Mouse (Mus musculus) liver, embryonic 16.5 days (tissue): Measurements from ENCODE around the gene Dpy30. TPM values are rescaled to one million over a fixed set of nuclear protein-coding genes. Genes with fewer than 3 reads are reported as not detected.
"Not testable (repeated sequence)": the region's sequence is repeated elsewhere in the genome, so short reads cannot be mapped to it uniquely, and the experiment has no call there.

Source experiments
- ATAC-seq: fragments of 200-750 bp; cut with Nextera tagmentation; 2 replicates; pipeline ENCODE4 v1.8.0; 2017; ENCODE audit warnings: low read depth, mild to moderate bottlenecking, moderate number of reproducible peaks, moderate library complexity
- H3K27ac ChIP-seq: fragments of 300-500 bp; sonication (generic); 2 replicates; pipeline ENCODE4 v1.5.1; 2014; ENCODE audit warnings: mild to moderate bottlenecking, low read length
- H3K27me3 ChIP-seq: fragments of 300-500 bp; sonication (generic); 2 replicates; pipeline ENCODE4 v1.6.1; 2014; ENCODE audit warnings: low read depth, low read length, mixed read lengths; ENCODE audit not compliant: control insufficient read depth, insufficient read depth
- H3K36me3 ChIP-seq: fragments of 300-500 bp; sonication (generic); 2 replicates; pipeline ENCODE4 v1.6.1; 2014; ENCODE audit warnings: mild to moderate bottlenecking; ENCODE audit not compliant: control insufficient read depth, insufficient read depth
- H3K4me1 ChIP-seq: fragments of 300-500 bp; sonication (generic); 2 replicates; pipeline ENCODE4 v1.6.1; 2014; ENCODE audit warnings: low read depth, low read length, mixed read lengths; ENCODE audit not compliant: control insufficient read depth
- H3K4me2 ChIP-seq: fragments of 300-500 bp; sonication (generic); 2 replicates; pipeline ENCODE4 v1.6.1; 2014; ENCODE audit warnings: low read depth, low read length, mixed read lengths
- H3K4me3 ChIP-seq: fragments of 300-500 bp; sonication (generic); 2 replicates; pipeline ENCODE4 v1.5.1; 2014; ENCODE audit warnings: low read depth, mild to moderate bottlenecking, low read length
- H3K9ac ChIP-seq: fragments of 300-500 bp; sonication (generic); 2 replicates; pipeline ENCODE4 v1.6.1; 2014; ENCODE audit warnings: low read depth, low read length
- H3K9me3 ChIP-seq: fragments of 300-500 bp; sonication (generic); replicated peaks from 2 replicates; pipeline ENCODE4 v1.6.1; 2016; ENCODE audit warnings: low read length; ENCODE audit not compliant: control insufficient read depth
- WGBS: fragments of 180-500 bp; shearing (Covaris S2); extraction: QIAGEN DNeasy Blood & Tissue Kit; methylation state at CpG from one replicate; pipeline ENCODE4 v1.1.7; 2014; ENCODE audit not compliant: insufficient replicate concordance; 5-methylcytosine and 5-hydroxymethylcytosine counted together
- polyA plus RNA-seq: library from polyadenylated mRNA; unstranded; fragments of >200 nt; fragmentation: Nextera tagmentation; extraction: Ambion mirVana; gene quantifications from 2 replicates; pipeline ENCODE4 v1.2.1, GENCODE M21; 2015

Gene Dpy30
- polyA plus RNA-seq, 1 experiment from 2014 or later = 91.7 TPM

DNA sequence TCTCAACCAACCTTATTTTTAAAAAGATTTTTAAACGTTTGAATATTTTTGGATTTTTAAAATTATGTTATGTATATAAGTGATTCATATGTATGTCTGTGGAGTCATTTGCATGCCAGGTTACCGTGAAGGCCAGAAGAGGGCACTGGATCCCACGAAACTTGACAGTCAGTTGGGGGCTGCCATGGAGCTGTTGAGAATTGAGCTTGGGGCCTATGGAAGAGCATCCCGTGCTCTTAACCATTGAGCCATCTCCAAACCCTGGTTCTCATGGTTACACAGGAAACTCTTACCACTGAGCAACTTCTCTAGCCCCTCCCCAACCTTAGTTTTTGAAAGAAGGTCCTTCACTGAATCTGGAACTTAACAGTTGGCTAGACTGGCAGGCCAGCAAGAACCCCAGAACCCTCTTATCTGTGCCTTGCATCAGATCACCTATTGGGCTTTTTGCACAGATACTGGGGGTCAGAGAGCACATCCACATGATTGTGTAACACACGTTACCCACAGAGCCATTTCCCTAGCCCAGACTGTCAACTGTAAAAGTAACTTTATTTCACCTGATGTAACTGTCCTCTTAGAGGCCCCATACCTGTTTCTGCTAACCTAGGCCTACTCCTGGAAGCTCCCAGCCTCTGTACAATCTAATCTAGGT, 1.2 kb downstream of the Dpy30 start:
- ATAC-seq = peak; percentile 35
- 31% methylated on average over 5 of the region's 5 CpGs for WGBS
- H3K27ac ChIP-seq = no peak overlapping the region

DNA sequence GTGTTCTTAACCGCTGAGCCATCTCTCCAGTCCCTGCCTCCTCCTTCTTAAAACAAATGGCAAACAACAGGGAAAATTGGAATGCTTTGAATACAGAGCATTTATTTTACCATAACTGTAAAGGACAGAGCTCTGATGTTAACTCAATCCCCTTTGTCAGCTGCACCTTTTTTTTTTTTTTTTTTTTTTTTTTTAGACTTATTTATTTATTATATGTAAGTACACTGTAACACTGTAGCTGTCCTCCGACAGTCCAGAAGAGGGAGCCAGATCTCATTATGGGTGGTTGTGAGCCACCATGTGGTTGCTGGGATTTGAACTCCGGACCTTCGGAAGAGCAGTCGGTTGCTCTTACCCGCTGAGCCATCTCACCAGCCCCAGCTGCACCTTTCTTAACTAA, 5.0 kb downstream of the Dpy30 start:
- Histone ChIP-seq H3K27ac (no peak overlapping the region), H3K36me3 (no peaks in the 10 kb centered on the region), H3K4me3 (no peak overlapping the region), H3K27me3 (no peaks in the 10 kb centered on the region), H3K9me3 (no peaks in the 10 kb centered on the region), H3K4me2 (no peak overlapping the region), H3K9ac (no peak overlapping the region), H3K4me1 (peaks cover 19% of the 10 kb centered on the region)
- WGBS = 93% methylated on average over 6 of the region's 6 CpGs
- ATAC-seq = no peak

More for the DNA sequence above, 1.2 kb downstream of the Dpy30 start:
- no peaks in the 10 kb centered on the region for H3K36me3 ChIP-seq
- no peak overlapping the region for H3K9ac ChIP-seq
- H3K27me3 ChIP-seq = no peaks in the 10 kb centered on the region
- H3K4me1 ChIP-seq = no peaks in the 10 kb centered on the region
- no peak overlapping the region for H3K4me2 ChIP-seq
- no peak overlapping the region for H3K4me3 ChIP-seq
- no peaks in the 10 kb centered on the region for H3K9me3 ChIP-seq

DNA sequence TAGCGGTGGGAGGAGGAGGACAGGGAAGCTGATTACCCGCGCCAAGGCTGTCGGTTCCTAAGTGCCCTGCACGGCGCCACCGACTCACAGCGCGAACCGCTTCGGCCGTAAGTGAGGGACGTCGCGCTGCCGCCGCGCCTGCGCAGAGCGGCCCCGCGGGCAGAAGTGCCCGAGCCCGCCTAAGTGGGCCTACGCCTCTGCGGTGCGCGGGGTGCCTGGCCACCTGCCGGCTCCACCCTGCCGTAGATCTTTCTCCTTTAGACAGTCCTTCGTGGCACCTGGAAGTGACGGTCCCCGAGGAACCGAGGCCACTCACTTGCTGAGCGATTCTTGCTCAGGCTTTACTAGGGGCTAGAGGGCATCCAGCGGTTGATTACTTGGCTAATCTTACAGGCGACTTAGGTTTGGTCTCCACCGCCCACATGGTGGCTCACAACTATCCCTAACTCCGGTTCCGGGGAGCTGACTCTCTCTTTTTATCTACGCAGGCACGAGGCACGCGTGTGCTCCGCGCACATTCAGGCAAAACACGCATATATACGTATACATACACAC, 7.4 kb downstream of the Dpy30 start:
- Histone ChIP-seq H3K9me3 (no peaks in the 10 kb centered on the region), H3K9ac (peak overlapping the region; percentile 90), H3K4me3 (peak overlapping the region; percentile 90), H3K4me2 (peak overlapping the region; percentile 91), H3K27ac (peak overlapping the region; percentile 95), H3K27me3 (no peaks in the 10 kb centered on the region), H3K4me1 (peaks cover 19% of the 10 kb centered on the region), H3K36me3 (no peaks in the 10 kb centered on the region; the same call in 1 of the 2 replicates)
- under 1% methylated on average over 48 of the region's 48 CpGs for WGBS
- ATAC-seq = peak; percentile 96

DNA sequence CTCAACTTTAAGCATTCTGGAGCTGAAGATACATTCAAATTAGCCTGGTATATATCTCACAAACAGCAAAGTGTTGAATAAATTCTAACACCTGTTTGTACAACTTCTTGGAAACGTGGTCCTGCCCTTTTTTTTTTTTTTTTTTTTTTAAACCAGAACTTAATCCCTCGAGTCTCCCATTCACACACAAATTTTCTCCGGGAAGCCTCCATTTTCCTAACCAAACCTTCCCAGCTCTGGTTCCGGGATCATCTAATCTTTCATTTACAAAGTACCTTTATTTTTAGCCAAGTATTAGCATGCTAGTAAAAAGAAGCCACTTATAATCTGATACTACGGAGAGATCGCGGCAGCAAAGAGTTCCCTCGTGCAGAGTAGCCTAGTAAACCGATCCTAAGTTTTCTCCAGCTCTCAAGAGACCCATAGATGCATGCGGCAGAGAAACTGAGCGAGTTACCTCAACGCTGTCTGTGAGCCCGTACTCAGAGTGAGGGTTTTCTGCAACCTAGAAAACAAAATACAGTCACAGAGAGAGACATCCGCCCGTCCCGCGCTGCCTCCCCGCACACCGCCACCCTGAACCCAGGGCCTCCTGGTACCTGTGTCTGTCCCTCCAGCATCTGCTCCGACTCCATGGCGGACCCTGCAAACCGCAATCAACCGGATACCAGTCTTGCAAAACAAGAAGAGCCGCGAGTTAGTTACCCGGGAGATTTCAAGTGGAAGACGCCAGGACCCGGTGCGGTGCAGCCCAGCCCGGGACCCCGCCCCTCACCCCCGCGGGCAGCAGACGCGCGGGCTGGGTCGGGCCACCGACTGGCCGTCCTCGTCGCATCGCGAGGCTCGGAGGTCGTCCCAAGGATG, 8.1 kb downstream of the Dpy30 start:
- Histone ChIP-seq H3K4me2 (peak overlapping the region; percentile 91), H3K36me3 (no peaks in the 10 kb centered on the region; the same call in 1 of the 2 replicates), H3K9ac (peak overlapping the region; percentile 90), H3K27me3 (no peaks in the 10 kb centered on the region), H3K9me3 (no peaks in the 10 kb centered on the region), H3K4me3 (peak overlapping the region; percentile 90), H3K27ac (peak overlapping the region; percentile 95), H3K4me1 (peaks cover 19% of the 10 kb centered on the region)
- ATAC-seq = peak; percentile 73
- under 1% methylated on average over 45 of the region's 45 CpGs for WGBS

DNA sequence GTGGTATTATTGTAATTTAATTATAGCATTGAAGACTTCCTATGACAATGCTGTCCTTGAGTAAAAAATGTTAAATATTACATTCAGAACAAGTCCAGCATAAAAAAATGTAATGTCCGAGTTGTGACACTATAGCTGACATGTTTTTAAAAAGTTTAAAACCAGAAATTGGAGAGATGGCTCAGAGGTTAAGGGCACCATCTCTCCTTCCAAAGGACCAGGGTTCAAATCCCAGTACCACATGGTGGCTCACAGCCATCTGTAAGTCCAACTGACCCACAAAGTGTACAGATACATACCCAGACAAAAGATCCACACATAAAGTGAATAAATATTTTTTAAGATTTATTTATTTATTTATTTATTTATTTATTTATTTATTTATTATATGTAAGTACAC, 17.7 kb downstream of the Dpy30 start:
- WGBS = 70% methylated on average over 1 of the region's 1 CpGs
- Histone ChIP-seq H3K4me3 (no peak overlapping the region), H3K4me1 (peaks cover 11% of the 10 kb centered on the region), H3K4me2 (no peak overlapping the region), H3K9me3 (no peaks in the 10 kb centered on the region), H3K27ac (no peak overlapping the region), H3K27me3 (no peaks in the 10 kb centered on the region), H3K36me3 (peaks cover 26% of the 10 kb centered on the region), H3K9ac (no peak overlapping the region)
- no peak for ATAC-seq

DNA sequence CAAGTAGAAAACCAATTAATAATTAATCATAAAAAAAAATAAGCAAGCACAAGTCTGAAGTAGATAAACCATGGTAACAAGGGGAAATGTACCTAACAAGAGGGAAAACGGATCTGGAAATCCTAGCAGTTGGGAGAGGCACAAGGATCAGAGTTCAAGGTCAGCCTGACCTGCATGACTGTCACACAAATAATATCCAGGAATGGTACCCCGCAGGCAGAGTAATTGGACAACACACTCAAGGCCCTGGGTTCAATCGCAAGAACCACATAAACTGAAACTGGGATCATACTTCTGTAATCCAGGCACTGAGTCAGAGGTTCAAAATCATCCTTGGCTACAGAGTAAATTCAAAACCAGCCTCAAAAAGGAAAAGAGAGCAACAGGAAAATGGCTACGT, 18.1 kb downstream of the Dpy30 start:
- Histone ChIP-seq H3K36me3 (peaks cover 26% of the 10 kb centered on the region), H3K4me3 (no peak overlapping the region), H3K4me1 (peaks cover 11% of the 10 kb centered on the region), H3K4me2 (no peak overlapping the region), H3K27me3 (no peaks in the 10 kb centered on the region), H3K9ac (no peak overlapping the region), H3K9me3 (no peaks in the 10 kb centered on the region), H3K27ac (no peak overlapping the region)
- no peak for ATAC-seq
- 84% methylated on average over 4 of the region's 4 CpGs for WGBS

DNA sequence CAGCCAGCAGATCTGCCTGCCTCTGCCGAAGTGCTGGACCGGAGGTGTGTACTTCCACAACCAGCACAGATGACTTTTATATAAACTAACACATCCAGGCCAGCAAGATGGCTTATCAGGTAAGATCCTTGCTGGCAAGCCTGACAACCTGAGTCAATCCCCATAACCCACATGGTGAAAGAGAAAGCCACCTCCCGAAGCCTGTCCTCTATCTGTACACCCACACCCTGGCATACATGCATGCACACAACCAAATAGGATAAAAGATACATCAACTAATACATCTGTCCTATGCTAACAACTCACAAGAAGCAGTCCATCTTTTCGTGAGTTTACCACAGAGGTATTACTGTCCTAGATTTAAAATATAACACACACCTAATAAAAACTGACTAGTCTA, 19.7 kb downstream of the Dpy30 start:
- 37% methylated on average over 4 of the region's 4 CpGs for WGBS
- peak; percentile 95 for ATAC-seq
- peaks cover 30% of the 10 kb centered on the region for H3K36me3 ChIP-seq
- peaks cover 11% of the 10 kb centered on the region for H3K4me1 ChIP-seq
- H3K4me3 ChIP-seq = no peak overlapping the region
- H3K9me3 ChIP-seq = no peaks in the 10 kb centered on the region
- H3K9ac ChIP-seq = peak overlapping the region; percentile 4; the same call in 1 of the 2 replicates
- H3K27ac ChIP-seq = peak overlapping the region; percentile 77
- peak overlapping the region; percentile 33 for H3K4me2 ChIP-seq
- H3K27me3 ChIP-seq = no peaks in the 10 kb centered on the region

DNA sequence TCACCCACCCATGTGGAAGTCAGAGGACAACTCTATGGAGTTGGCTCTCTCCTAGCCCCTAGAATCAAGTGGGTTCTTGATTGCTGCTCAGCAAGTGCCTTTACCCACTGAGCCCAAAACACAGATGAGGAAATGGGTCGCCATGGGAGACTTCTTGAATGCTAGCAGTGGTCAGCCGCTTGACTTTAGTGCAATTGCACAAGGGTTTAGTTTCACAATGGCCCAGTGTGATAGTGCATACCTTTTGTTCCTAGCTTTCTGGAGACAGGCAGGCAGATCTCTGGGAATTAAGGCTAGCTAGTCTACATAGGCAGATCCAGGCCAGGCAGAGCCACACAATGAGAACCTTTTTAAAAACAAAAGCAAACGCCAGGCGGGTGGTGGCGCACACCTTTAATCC, 23.7 kb downstream of the Dpy30 start:
- H3K36me3 ChIP-seq = peaks cover 10% of the 10 kb centered on the region

DNA sequence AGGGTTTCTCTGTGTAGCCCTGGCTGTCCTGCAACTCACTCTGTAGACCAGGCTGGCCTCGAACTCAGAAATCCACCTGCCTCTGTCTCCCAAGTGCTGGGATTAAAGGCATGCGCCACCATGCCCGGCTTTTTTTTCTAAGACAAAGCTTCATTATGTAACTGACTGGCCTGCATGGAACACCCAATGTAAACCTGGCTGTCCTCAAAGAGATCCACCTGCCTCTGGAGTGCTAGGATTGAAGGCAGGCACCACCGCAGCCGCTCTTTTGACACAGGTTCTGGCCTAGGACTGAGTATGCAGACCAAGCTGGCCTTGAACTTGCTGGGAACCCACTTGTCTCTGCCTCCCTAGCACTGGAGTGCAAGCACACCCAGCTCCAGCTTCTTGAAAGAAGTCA, 26.8 kb downstream of the Dpy30 start:
- not testable (repeated sequence) for H3K4me2 ChIP-seq, H3K36me3 ChIP-seq, H3K27ac ChIP-seq, H3K4me1 ChIP-seq, H3K27me3 ChIP-seq, H3K9me3 ChIP-seq, H3K4me3 ChIP-seq, H3K9ac ChIP-seq, ATAC-seq
- 86% methylated on average over 5 of the region's 5 CpGs for WGBS

More for the DNA sequence above, 23.7 kb downstream of the Dpy30 start:
- WGBS = 78% methylated on average over 5 of the region's 5 CpGs
- ATAC-seq = no peak
- H3K4me1 ChIP-seq = peaks cover 17% of the 10 kb centered on the region
- no peak overlapping the region for H3K9ac ChIP-seq
- no peaks in the 10 kb centered on the region for H3K9me3 ChIP-seq
- no peaks in the 10 kb centered on the region for H3K27me3 ChIP-seq
- H3K27ac ChIP-seq = no peak overlapping the region
- H3K4me2 ChIP-seq = no peak overlapping the region
- H3K4me3 ChIP-seq = no peak overlapping the region
